Mouse (Mus musculus): ENCODE results near the gene Runx1.

Gene Runx1

GRCm38 (mm10) chr16:92578915-92579653, 246.9 kb downstream of the Runx1 start:
- in situ Hi-C loops (cut with MboI, MseI), result no loop called here

GRCm38 (mm10) chr16:92577381-92577780, 248.6 kb downstream of the Runx1 start:
- in situ Hi-C loops (cut with MboI, MseI), result no loop called here

GRCm38 (mm10) chr16:92575792-92576191, 250.2 kb downstream of the Runx1 start:
- in situ Hi-C loops (cut with MboI, MseI), result no loop called here

GRCm38 (mm10) chr16:92573193-92573592, 252.8 kb downstream of the Runx1 start:
- in situ Hi-C loops (cut with MboI, MseI), result no loop called here

- in situ Hi-C loops (cut with MboI, MseI), result no loop called here
Observed at GRCm38 (mm10) chr16:92571246-92571645, 254.7 kb downstream of the Runx1 start.

- in situ Hi-C loops (cut with MboI, MseI), result loop anchor here (10.0 kb wide), 1 partner anchor 749 kb away; no protein-coding TSS in a partner anchor
Observed at GRCm38 (mm10) chr16:92566146-92566545, 259.8 kb downstream of the Runx1 start.

- in situ Hi-C loops (cut with MboI, MseI), result loop anchor here (10.0 kb wide), 1 partner anchor 749 kb away; no protein-coding TSS in a partner anchor
Observed at GRCm38 (mm10) chr16:92565708-92566107, 260.2 kb downstream of the Runx1 start.

GRCm38 (mm10) chr16:92565291-92565690, 260.7 kb downstream of the Runx1 start:
- in situ Hi-C loops (cut with MboI, MseI), result loop anchor here (10.0 kb wide), 1 partner anchor 750 kb away; no protein-coding TSS in a partner anchor

GRCm38 (mm10) chr16:92555051-92555450, 270.9 kb downstream of the Runx1 start:
- in situ Hi-C loops (cut with MboI, MseI), result no loop called here

GRCm38 (mm10) chr16:92552858-92553257, 273.1 kb downstream of the Runx1 start:
- in situ Hi-C loops (cut with MboI, MseI), result no loop called here

- in situ Hi-C loops (cut with MboI, MseI), result no loop called here
Observed at GRCm38 (mm10) chr16:92552106-92552382, 273.9 kb downstream of the Runx1 start.

Measured in regulatory T cell (primary cell).